8 mouse cellular contexts compared by ENCODE assay signal in the genomic region with DNA sequence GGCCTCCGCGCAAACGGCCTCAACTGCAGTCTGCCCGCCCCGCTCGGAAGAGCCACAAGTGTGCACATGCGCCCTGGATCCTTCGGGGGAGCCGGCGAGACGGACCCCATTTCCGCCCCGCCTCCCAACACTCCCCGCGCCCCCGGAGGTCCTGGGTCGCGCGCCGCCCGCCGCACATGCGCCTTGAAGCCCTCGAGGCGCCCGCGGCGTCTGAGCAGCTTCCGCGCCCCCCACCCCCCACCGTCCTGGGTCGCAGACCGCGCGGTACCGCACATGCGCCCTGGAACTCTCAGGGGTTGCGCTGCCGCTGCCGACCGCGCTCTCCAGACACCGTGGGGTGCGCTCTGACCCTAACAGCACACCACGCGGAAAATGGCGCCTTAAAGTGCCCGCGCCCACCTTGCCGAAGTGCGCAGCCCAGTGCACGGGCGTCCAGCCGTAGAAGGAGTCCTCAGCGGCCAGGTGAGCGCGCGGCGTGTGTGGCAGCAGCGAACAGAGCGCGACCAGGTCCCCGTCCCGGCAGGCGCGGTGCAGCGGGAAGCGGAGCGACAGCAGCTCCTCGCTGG. TPM values are rescaled to one million over a fixed set of nuclear protein-coding genes. Genes with fewer than 3 reads are reported as not detected.
DNase-seq lines count a peak whose midpoint lies in the region; ATAC-seq lines count a peak whose summit lies in the region.

No protein-coding gene starts in this region.

- H3K4me1 ChIP-seq in forebrain, embryonic 16.5 days (replicated peaks; ENCODE audit: control insufficient read depth, insufficient read depth, low read length), result peaks cover 26% of the 10 kb centered on the region
- peaks cover 39% of the 10 kb centered on the region for H3K4me1 ChIP-seq in lung, embryonic 15.5 days

- H3K36me3 ChIP-seq in forebrain, embryonic 16.5 days (ENCODE audit: control insufficient read depth, insufficient read depth), result peaks cover 3% of the 10 kb centered on the region; the same call in 1 of the 2 replicates
- H3K36me3 ChIP-seq in lung, embryonic 15.5 days, result peaks cover 15% of the 10 kb centered on the region; the same call in 1 of the 2 replicates

- H3K27me3 ChIP-seq in forebrain, embryonic 16.5 days (replicated peaks; ENCODE audit: control insufficient read depth, insufficient read depth, low read length), result no peaks in the 10 kb centered on the region
- H3K27me3 ChIP-seq in lung, embryonic 15.5 days, result no peaks in the 10 kb centered on the region

- H3K27ac ChIP-seq in forebrain, embryonic 16.5 days (ENCODE audit: low read length), result peak overlapping the region; percentile 98
- H3K27ac ChIP-seq in lung, embryonic 15.5 days, result peak overlapping the region; percentile 98

- DNase-seq in MEL-GATA-1-ER (ENCODE audit: extremely low read depth, low read depth), result peak; percentile 49
- peak; percentile 80 for DNase-seq in cerebellum, adult 11-12 months
- peak; percentile 82 to 85 for DNase-seq in heart, postnatal 36 days
- DNase-seq in layer of hippocampus, adult 8-10 months (ENCODE audit: low spot score in 2 of 2), result peak; percentile 73 to 80
- peak; percentile 64 for DNase-seq in ovary, postnatal 10 days (ENCODE audit: low spot score)
- DNase-seq in thymus, postnatal 0 days (ENCODE audit: low spot score), result peak; percentile 98

- ATAC-seq in forebrain, embryonic 16.5 days, result peak; percentile 85
- ATAC-seq in lung, embryonic 15.5 days (ENCODE audit: borderline replicate concordance, extremely low read depth, low FRiP score, low TSS enrichment), result peak; percentile 79

- H3K9ac ChIP-seq in forebrain, embryonic 16.5 days (replicated peaks; ENCODE audit: low read depth, low read length), result peak overlapping the region; percentile 97
- peak overlapping the region; percentile 89 for H3K9ac ChIP-seq in lung, embryonic 15.5 days

- H3K4me3 ChIP-seq in forebrain, embryonic 16.5 days (replicated peaks; ENCODE audit: low read length), result peak overlapping the region; percentile 97
- peak overlapping the region; percentile 90 for H3K4me3 ChIP-seq in lung, embryonic 15.5 days

- H3K9me3 ChIP-seq in forebrain, embryonic 16.5 days (ENCODE audit: control insufficient read depth, low read length), result no peaks in the 10 kb centered on the region
- H3K9me3 ChIP-seq in lung, embryonic 15.5 days, result no peaks in the 10 kb centered on the region

- intact Hi-C loops in heart, postnatal 36 days (cut with DNase I), result loop anchor here (2.0 to 10.0 kb wide), 2 partner anchors 76 to 690 kb away; no protein-coding TSS in a partner anchor

- H3K4me2 ChIP-seq in forebrain, embryonic 16.5 days (ENCODE audit: low read length), result peak overlapping the region; percentile 92
- peak overlapping the region; percentile 92 for H3K4me2 ChIP-seq in lung, embryonic 15.5 days

- under 1% methylated on average over 70 of the region's 70 CpGs for WGBS in forebrain, embryonic 16.5 days
- under 1% methylated on average over 60 of the region's 70 CpGs for WGBS in lung, embryonic 15.5 days

RNA-seq across cellular contexts. Expression of gene Ankrd10, which starts 0.5 kb away (rescaled TPM):
- 126 TPM in 2 replicates for polyA plus RNA-seq in forebrain, embryonic 16.5 days (2015; fragmentation: Nextera tagmentation; extraction: Ambion mirVana)
- total RNA-seq in heart, postnatal 36 days (2021), result 10 to 100 TPM; 22.1 to 26.0 TPM
- 10 to 100 TPM; 51.0 to 76.2 (median 67.2) TPM for total RNA-seq in layer of hippocampus, adult 8-10 months (2022)
- polyA plus RNA-seq in lung, embryonic 15.5 days (2015; fragmentation: Nextera tagmentation; extraction: Ambion mirVana), result 71.4 and 82.5 TPM in 2 replicates
- 105 and 110 TPM in 2 replicates for polyA plus RNA-seq in thymus, postnatal 0 days (2015; fragmentation: Nextera tagmentation; extraction: Ambion mirVana)

Comparison
In these comparisons a context has a peak if more than half of its experiments do, and no peak if none do; other contexts are left out.
1. Peak in every context shown above with its lines: DNase-seq, ATAC-seq, H3K4me3 ChIP-seq and H3K27ac ChIP-seq.